Mouse (Mus musculus) liver, embryonic 14.5 days (tissue): ENCODE data around the gene Rtf2. TPM values are rescaled to one million over a fixed set of nuclear protein-coding genes. Genes with fewer than 3 reads are reported as not detected.
A peak's percentile ranks its signal among the peaks of the same experiment; 100 is the strongest.

Experiments used
- ATAC-seq: fragments of 200-750 bp; cut with Nextera tagmentation; 2 replicates; pipeline ENCODE4 v1.8.0; 2017; ENCODE audit warnings: moderate number of reproducible peaks, mild to moderate bottlenecking, moderate library complexity; ENCODE audit not compliant: insufficient read depth
- DNase-seq, 3 experiments: peaks; one replicate each; pipeline ENCODE4 v3.0.0-alpha.2; 2012 to 2013; ENCODE audit warnings: low read depth in 3 of 3, low spot score in 3 of 3
- H3K27ac ChIP-seq: fragments of 300-500 bp; sonication (generic); 2 replicates; pipeline ENCODE4 v1.5.1; 2014; ENCODE audit warnings: moderate library complexity, mild to moderate bottlenecking, control low read depth, inconsistent platforms
- H3K27me3 ChIP-seq: fragments of 300-500 bp; sonication (generic); 2 replicates; pipeline ENCODE4 v1.6.1; 2014; ENCODE audit warnings: mild to moderate bottlenecking, low read length, moderate library complexity; ENCODE audit not compliant: control insufficient read depth, insufficient read depth
- H3K36me3 ChIP-seq: fragments of 300-500 bp; sonication (generic); replicated peaks from 2 replicates; pipeline ENCODE4 v1.6.1; 2014; ENCODE audit warnings: low read depth; ENCODE audit not compliant: control insufficient read depth, insufficient read depth
- H3K4me1 ChIP-seq, 2 experiments: fragments of 200-500 bp in 1 of 2; fragments of 300-500 bp in 1 of 2; sonication (generic) in 1 of 2; replicated peaks; 2 replicates each; pipeline ENCODE4 v1.6.1; 2012 to 2014; ENCODE audit warnings: antibody characterized with exemption in 1 of 2, inconsistent platforms in 1 of 2, low read length in 1 of 2; ENCODE audit not compliant: control insufficient read depth in 2 of 2, insufficient read depth in 2 of 2
- H3K4me2 ChIP-seq: fragments of 300-500 bp; sonication (generic); 2 replicates; pipeline ENCODE4 v1.6.1; 2014; ENCODE audit warnings: low read depth, mild to moderate bottlenecking, control low read depth, moderate library complexity
- H3K4me3 ChIP-seq, 2 experiments: fragments of 200-500 bp in 1 of 2; fragments of 300-500 bp in 1 of 2; sonication (generic) in 1 of 2; 2 replicates each; pipeline ENCODE4 v1.5.1; 2012 to 2014; ENCODE audit warnings: low read depth in 2 of 2, low read length in 2 of 2, mild to moderate bottlenecking in 2 of 2, control low read depth in 1 of 2, inconsistent platforms in 1 of 2, moderate library complexity in 1 of 2; ENCODE audit not compliant: insufficient read depth in 1 of 2
- H3K9ac ChIP-seq: fragments of 300-500 bp; sonication (generic); replicated peaks from 2 replicates; pipeline ENCODE4 v1.6.1; 2014; ENCODE audit warnings: mild to moderate bottlenecking, control low read depth, moderate library complexity
- H3K9me3 ChIP-seq: fragments of 300-500 bp; sonication (generic); 2 replicates; pipeline ENCODE4 v1.6.1; 2016; ENCODE audit warnings: low read length, mixed read lengths; ENCODE audit not compliant: control insufficient read depth
- CTCF ChIP-seq: IDR thresholded peaks from 2 replicates; pipeline ENCODE4 v1.5.1; 2016; ENCODE audit warnings: antibody characterized with exemption, low read depth, control low read depth
- EP300 ChIP-seq: IDR thresholded peaks from 2 replicates; pipeline ENCODE4 v1.6.1; 2016; ENCODE audit warnings: antibody characterized with exemption, low read depth
- WGBS: fragments of 180-500 bp; shearing (Covaris S2); extraction: QIAGEN DNeasy Blood & Tissue Kit; methylation state at CpG from one replicate; pipeline ENCODE4 v1.1.7; 2014; ENCODE audit not compliant: insufficient replicate concordance; 5-methylcytosine and 5-hydroxymethylcytosine counted together
- polyA plus RNA-seq, 2 experiments: library from polyadenylated mRNA; depleted of rRNA in 1 of 2; stranded (reverse) in 1 of 2; unstranded in 1 of 2; fragments of >200 nt; fragmentation: Nextera tagmentation in 1 of 2; extraction: Ambion mirVana in 1 of 2; gene quantifications; 2 replicates each; pipeline versions ENCODE4 v1.2.1 to v1.2.3; 2012 to 2014

Gene Rtf2
- polyA plus RNA-seq, 2 experiments: 22.5 to 39.7 TPM

DNA sequence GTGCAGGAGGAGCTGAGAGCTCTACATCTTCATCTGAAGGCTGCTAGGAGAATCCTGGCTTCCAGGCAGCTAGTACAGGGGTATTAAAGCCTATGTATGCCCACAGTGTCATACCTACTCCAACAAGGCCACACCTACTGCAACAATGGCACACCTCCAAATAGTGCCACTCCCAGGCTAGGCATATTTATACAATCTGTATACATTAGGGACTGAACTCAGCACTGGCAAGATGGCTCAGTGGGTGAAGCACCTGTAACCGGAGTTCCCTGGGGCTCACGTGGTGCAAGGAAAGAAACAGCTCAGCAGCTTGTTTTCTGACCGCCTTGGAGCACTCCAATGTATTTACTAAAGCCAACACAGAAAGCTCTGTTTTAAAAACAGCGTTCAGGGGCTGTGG, 5.3 kb downstream of the Rtf2 start:
- Histone ChIP-seq H3K9ac (no peak overlapping the region), H3K27me3 (no peaks in the 10 kb centered on the region), H3K36me3 (peaks cover 42% of the 10 kb centered on the region), H3K27ac (no peak overlapping the region), H3K4me3 (no peak overlapping the region), H3K4me1 (peaks cover 12 to 15% of the 10 kb centered on the region in 2 experiments), H3K9me3 (no peaks in the 10 kb centered on the region), H3K4me2 (no peak overlapping the region)
- ATAC-seq (no peak), DNase-seq (no peak)
- WGBS: 90% methylated on average over 4 of the region's 4 CpGs
- TF ChIP-seq EP300 (no peak), CTCF (no peak)

DNA sequence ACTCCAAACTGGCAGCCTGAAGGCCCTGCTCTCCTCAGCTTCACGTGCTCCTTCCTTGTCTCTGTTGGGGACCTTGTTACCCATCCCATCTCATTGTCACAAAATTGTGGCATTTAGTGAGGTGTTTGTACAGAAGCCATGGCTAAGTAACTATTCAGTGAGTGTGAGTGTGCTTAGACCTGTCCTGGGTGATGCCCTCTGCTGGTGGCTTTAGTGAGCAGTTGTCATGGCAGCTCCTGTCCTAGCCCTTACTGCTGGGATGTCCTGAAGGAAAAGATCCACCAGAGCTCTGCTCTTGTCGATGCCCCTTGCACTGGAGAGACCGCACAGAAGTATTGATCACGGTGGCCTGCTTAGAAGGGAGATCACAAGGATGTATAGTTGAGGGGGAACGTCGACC, 7.0 kb downstream of the Rtf2 start:
- H3K36me3 ChIP-seq: peaks cover 46% of the 10 kb centered on the region
- H3K4me2 ChIP-seq: no peak overlapping the region

DNA sequence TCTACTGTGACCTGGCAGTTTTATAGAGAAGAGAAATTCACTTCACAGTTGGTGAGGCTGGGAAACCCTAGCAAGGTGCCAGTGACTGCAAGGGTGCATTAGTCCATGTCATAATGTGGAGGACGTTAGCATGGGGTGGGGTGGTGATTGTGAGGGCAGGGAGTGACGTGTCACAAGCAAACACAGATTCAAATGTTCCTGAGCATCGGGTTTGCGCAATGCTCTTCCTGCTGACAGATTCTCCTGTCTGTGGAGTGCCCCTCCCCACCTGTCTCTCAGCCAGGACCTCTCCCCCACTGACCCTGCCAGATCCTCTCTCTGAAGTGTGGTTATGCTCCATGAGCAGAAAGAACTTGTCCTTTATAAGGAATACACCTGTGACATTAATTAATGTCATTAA, 8.0 kb downstream of the Rtf2 start:
- Histone ChIP-seq H3K4me1 (no peaks in the 10 kb centered on the region), H3K36me3 (peaks cover 46% of the 10 kb centered on the region), H3K4me3 (no peak overlapping the region), H3K27ac (no peak overlapping the region), H3K27me3 (no peaks in the 10 kb centered on the region), H3K9me3 (no peaks in the 10 kb centered on the region), H3K4me2 (no peak overlapping the region), H3K9ac (no peak overlapping the region)
- no peak for TF ChIP-seq CTCF
- TF ChIP-seq EP300: no peak
- ATAC-seq: no peak
- 73% methylated on average over 4 of the region's 4 CpGs for WGBS
- DNase-seq: no peak

More for the DNA sequence above, 7.0 kb downstream of the Rtf2 start:
- no peaks in the 10 kb centered on the region for H3K27me3 ChIP-seq
- peaks cover 0 to 3% of the 10 kb centered on the region in 2 experiments; a peak in 2 of 4 replicates for H3K4me1 ChIP-seq
- no peaks in the 10 kb centered on the region for H3K9me3 ChIP-seq
- WGBS: 86% methylated on average over 6 of the region's 6 CpGs
- ATAC-seq: no peak
- no peak overlapping the region for H3K9ac ChIP-seq
- H3K27ac ChIP-seq: no peak overlapping the region
- no peak for DNase-seq
- H3K4me3 ChIP-seq: no peak overlapping the region
- TF ChIP-seq CTCF: peak; percentile 61
- no peak for TF ChIP-seq EP300

GRCm38 (mm10) chr2:172450640-172451039, 10.3 kb downstream of the Rtf2 start:
- Histone ChIP-seq H3K27me3 (no peaks in the 10 kb centered on the region), H3K9me3 (no peaks in the 10 kb centered on the region), H3K4me3 (no peak overlapping the region), H3K27ac (no peak overlapping the region), H3K4me1 (no peaks in the 10 kb centered on the region), H3K36me3 (peaks cover 43% of the 10 kb centered on the region), H3K9ac (no peak overlapping the region), H3K4me2 (no peak overlapping the region)
- no peak for DNase-seq
- 80% methylated on average over 6 of the region's 6 CpGs for WGBS
- TF ChIP-seq CTCF (no peak), EP300 (no peak)
- no peak for ATAC-seq

GRCm38 (mm10) chr2:172452031-172452430, 11.7 kb downstream of the Rtf2 start:
- Histone ChIP-seq H3K27me3 (no peaks in the 10 kb centered on the region), H3K36me3 (peaks cover 31% of the 10 kb centered on the region), H3K4me2 (no peak overlapping the region), H3K4me1 (no peaks in the 10 kb centered on the region), H3K27ac (no peak overlapping the region), H3K9me3 (no peaks in the 10 kb centered on the region), H3K4me3 (no peak overlapping the region), H3K9ac (no peak overlapping the region)
- TF ChIP-seq CTCF: no peak
- no peak for TF ChIP-seq EP300
- DNase-seq (no peak), ATAC-seq (no peak)
- WGBS: 77% methylated on average over 4 of the region's 4 CpGs

GRCm38 (mm10) chr2:172452458-172452857, 12.1 kb downstream of the Rtf2 start:
- H3K27me3 ChIP-seq: no peaks in the 10 kb centered on the region
- no peaks in the 10 kb centered on the region for H3K4me1 ChIP-seq
- H3K9me3 ChIP-seq: no peaks in the 10 kb centered on the region
- no peak for DNase-seq
- no peak overlapping the region for H3K27ac ChIP-seq
- peaks cover 27% of the 10 kb centered on the region for H3K36me3 ChIP-seq
- 85% methylated on average over 10 of the region's 10 CpGs for WGBS
- no peak overlapping the region for H3K4me3 ChIP-seq
- no peak overlapping the region for H3K9ac ChIP-seq
- TF ChIP-seq CTCF (no peak), EP300 (no peak)
- H3K4me2 ChIP-seq: no peak overlapping the region
- no peak for ATAC-seq
